Mouse (Mus musculus) liver, embryonic 11.5 days (tissue): ENCODE results near the gene Lrig3. TPM values are rescaled to one million over a fixed set of nuclear protein-coding genes. Genes with fewer than 3 reads are reported as not detected.

Source experiments
- ATAC-seq: fragments of 200-750 bp; cut with Nextera tagmentation; replicated peaks from 2 replicates; pipeline ENCODE4 v1.8.0; 2017; ENCODE audit warnings: moderate number of reproducible peaks, mild to moderate bottlenecking, moderate TSS enrichment, moderate library complexity; ENCODE audit not compliant: low FRiP score
- DNase-seq: peaks from one replicate; pipeline ENCODE4 v3.0.0-alpha.2; 2017; ENCODE audit warnings: low spot score
- H3K27ac ChIP-seq: fragments of 300-500 bp; sonication (generic); 2 replicates; pipeline ENCODE4 v1.5.1; 2014; ENCODE audit warnings: mild to moderate bottlenecking, low read depth, low read length, control low read depth
- H3K27me3 ChIP-seq: fragments of 300-500 bp; sonication (generic); replicated peaks from 2 replicates; pipeline ENCODE4 v1.6.1; 2014; ENCODE audit warnings: low read length, mixed read lengths; ENCODE audit not compliant: control insufficient read depth, insufficient read depth
- H3K36me3 ChIP-seq: fragments of 300-500 bp; sonication (generic); 2 replicates; pipeline ENCODE4 v1.6.1; 2014; ENCODE audit warnings: mild to moderate bottlenecking, low read length, moderate library complexity, mixed read lengths; ENCODE audit not compliant: control insufficient read depth, insufficient read depth
- H3K4me1 ChIP-seq: fragments of 300-500 bp; sonication (generic); replicated peaks from 2 replicates; pipeline ENCODE4 v1.6.1; 2014; ENCODE audit warnings: low read length, mixed read lengths; ENCODE audit not compliant: control insufficient read depth, insufficient read depth
- H3K4me2 ChIP-seq: fragments of 300-500 bp; sonication (generic); 2 replicates; pipeline ENCODE4 v1.6.1; 2014; ENCODE audit warnings: mild to moderate bottlenecking, control low read depth, moderate library complexity
- H3K4me3 ChIP-seq: fragments of 300-500 bp; sonication (generic); 2 replicates; pipeline ENCODE4 v1.5.1; 2014; ENCODE audit warnings: low read depth, low read length, control low read depth
- H3K9ac ChIP-seq: fragments of 300-500 bp; sonication (generic); 2 replicates; pipeline ENCODE4 v1.6.1; 2014; ENCODE audit warnings: low read depth, low read length, control low read depth
- H3K9me3 ChIP-seq: fragments of 300-500 bp; sonication (generic); 2 replicates; pipeline ENCODE4 v1.6.1; 2016; ENCODE audit warnings: low read length, inconsistent platforms, mixed read lengths; ENCODE audit not compliant: control insufficient read depth
- WGBS: fragments of 180-500 bp; shearing (Covaris S2); extraction: QIAGEN DNeasy Blood & Tissue Kit; methylation state at CpG from one replicate; pipeline ENCODE4 v1.1.7; 2014; 5-methylcytosine and 5-hydroxymethylcytosine counted together
- polyA plus RNA-seq: library from polyadenylated mRNA; unstranded; fragments of >200 nt; fragmentation: Nextera tagmentation; extraction: Ambion mirVana; gene quantifications from 2 replicates; pipeline ENCODE4 v1.2.1, GENCODE M21; 2014

The Lrig3 gene
- polyA plus RNA-seq, 1 experiment from 2014 or later, result 3.6 TPM

DNA sequence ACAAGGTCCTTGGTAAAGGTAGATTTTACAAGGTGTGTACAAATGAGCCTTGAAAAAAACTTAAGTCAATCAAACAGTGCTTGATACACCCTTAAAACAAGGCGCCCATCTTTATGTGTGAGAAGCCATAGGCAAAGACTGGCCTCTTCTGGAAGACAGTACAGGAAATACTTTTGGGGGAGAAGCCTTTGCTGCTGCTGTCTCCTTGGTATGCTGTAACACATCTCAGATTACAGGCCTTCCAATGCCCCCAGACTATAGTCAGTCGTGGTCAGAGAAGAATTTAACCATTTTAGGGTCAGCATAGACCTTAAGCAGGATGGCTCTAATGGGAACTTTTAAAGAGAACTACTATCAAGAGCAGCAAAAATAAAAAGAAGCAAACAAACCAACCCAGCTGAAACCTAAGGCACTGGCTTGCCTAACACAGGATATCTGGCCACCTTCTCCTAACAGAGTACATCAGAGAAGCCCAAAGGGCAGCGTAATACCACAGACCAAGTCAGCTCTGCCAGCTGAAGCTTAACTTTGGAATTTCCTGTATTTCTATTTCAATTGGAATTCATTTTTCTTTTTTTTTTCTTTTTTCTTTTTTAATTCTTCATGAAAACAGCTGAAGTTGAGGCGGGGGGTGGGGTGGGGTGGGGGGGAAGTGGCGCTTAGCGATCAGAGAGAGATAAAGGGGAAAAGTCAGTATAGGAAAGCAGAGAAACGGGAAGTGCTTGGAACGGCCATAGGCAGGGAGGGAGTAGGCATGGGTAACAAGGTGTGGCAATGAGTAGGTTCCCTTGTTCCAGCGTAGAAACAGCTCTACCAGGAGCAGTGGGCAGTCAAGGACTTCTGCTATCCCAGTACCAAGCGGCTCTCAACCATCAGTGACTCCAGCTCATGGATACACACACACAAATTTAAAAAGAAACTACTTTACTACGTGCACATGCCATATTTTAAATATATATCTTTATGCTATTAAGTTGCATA, 28.2 kb upstream of the Lrig3 start:
- DNase-seq, result no peak
- no peak overlapping the region for H3K9ac ChIP-seq
- 42% methylated on average over 11 of the region's 11 CpGs for WGBS
- H3K36me3 ChIP-seq, result no peaks in the 10 kb centered on the region
- no peaks in the 10 kb centered on the region for H3K27me3 ChIP-seq
- no peak overlapping the region for H3K4me2 ChIP-seq
- H3K27ac ChIP-seq, result no peak overlapping the region
- no peak overlapping the region for H3K4me3 ChIP-seq
- H3K4me1 ChIP-seq, result no peaks in the 10 kb centered on the region
- ATAC-seq, result no peak
- H3K9me3 ChIP-seq, result no peaks in the 10 kb centered on the region

DNA sequence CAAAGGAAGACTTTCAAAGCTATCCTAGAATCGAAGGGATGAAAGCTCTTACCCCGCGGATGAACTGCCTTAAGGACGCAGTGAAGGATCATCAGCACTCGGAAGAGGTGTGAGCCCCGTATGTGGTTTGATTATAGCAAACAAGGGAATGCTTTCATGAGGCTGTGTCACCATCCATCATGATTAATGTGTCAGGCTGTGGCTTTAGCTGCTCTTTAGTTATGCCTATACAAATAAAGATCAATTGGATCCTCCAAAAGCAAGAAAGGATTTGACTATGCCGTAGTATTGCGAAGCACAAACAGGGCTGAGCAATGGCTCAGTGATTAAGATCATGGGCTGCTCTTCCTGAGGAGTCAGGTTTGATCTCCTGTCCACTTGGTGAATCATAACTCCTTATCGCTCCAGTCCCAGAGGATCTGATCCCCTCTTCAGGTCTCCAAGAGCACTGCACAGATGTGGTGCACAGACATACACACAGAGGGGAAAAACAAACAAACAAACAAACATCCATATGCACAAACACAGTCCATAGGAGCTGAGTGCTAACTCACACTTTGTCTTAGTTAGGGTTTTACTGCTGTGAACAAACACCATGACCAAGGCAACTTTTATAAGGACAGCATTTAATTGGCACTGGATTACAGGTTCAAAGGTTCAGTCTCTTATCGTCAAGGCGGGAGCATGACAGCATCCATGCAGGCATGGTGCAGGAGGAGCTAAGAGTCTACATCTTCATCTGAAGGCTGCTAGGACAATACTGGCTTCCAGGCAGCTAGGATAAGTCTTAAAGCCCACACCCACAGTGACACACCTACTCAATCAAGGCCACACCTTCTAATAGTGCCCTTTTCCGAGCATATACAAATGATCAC, 27.2 kb upstream of the Lrig3 start:
- H3K36me3 ChIP-seq, result no peaks in the 10 kb centered on the region

DNA sequence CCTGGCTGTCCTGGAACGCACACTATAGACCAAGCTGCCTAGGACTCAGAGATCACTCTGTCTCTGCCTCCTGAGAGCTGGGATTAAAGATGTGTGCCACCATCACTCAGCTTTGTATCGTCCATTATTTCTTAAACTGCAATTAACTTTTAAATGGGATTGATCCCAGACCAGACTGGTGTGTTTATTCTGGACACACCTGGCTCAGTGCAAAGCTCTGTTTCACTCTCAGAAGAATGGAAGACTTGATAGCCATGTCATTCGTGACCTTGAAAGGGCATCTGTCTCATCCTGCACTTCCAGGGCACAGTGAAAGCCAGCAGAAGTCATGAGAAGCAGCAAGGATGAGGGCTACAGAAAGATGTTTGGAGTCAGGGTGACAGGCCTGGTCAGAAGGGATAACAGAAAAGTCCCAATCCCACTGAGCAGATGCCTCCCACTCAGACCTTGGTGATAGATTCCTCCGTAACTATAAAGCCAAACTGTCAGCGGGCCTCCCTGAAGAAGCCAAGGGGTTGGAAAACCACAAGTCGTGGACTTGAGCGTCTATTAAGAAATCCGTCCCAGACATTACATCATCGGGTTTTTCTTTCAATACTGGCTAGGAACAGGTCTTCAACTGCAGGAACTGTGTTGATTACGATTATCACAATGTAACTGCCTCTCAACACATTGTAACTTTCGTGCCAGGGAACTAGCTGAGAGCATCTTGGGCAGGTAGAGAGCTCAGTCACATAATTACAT, 25.5 kb upstream of the Lrig3 start:
- Histone ChIP-seq H3K4me2 (no peak overlapping the region), H3K4me3 (no peak overlapping the region), H3K27ac (no peak overlapping the region), H3K4me1 (no peaks in the 10 kb centered on the region), H3K9ac (no peak overlapping the region), H3K9me3 (no peaks in the 10 kb centered on the region), H3K36me3 (no peaks in the 10 kb centered on the region), H3K27me3 (no peaks in the 10 kb centered on the region)
- no peak for DNase-seq
- no peak for ATAC-seq
- WGBS, result 60% methylated on average over 11 of the region's 11 CpGs

More for the DNA sequence above, 27.2 kb upstream of the Lrig3 start:
- WGBS, result 64% methylated on average over 12 of the region's 12 CpGs
- H3K4me2 ChIP-seq, result no peak overlapping the region
- H3K4me1 ChIP-seq, result no peaks in the 10 kb centered on the region
- ATAC-seq (no peak), DNase-seq (no peak)
- H3K27ac ChIP-seq, result no peak overlapping the region
- H3K9ac ChIP-seq, result no peak overlapping the region
- H3K9me3 ChIP-seq, result no peaks in the 10 kb centered on the region
- H3K27me3 ChIP-seq, result no peaks in the 10 kb centered on the region
- H3K4me3 ChIP-seq, result no peak overlapping the region

DNA sequence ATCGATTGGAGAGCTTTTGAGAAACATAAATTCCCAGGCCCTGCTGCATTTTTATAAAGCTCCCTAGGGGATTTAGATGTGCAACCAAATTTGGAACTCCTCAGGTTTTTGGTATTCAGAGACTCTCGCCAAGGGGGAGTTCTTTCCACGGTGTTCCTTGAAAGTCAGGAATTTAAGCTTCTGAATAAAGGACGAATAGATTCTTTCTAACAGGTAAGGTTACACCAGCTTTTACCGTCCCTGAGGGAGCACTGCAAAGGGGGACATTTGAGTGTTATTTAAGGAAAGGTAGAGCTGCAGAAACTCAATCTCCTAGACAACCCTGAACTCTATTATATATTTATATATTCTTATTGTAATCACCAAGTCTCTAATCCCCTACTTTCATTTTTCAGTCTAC, 22.9 kb upstream of the Lrig3 start:
- 55% methylated on average over 5 of the region's 5 CpGs for WGBS

DNA sequence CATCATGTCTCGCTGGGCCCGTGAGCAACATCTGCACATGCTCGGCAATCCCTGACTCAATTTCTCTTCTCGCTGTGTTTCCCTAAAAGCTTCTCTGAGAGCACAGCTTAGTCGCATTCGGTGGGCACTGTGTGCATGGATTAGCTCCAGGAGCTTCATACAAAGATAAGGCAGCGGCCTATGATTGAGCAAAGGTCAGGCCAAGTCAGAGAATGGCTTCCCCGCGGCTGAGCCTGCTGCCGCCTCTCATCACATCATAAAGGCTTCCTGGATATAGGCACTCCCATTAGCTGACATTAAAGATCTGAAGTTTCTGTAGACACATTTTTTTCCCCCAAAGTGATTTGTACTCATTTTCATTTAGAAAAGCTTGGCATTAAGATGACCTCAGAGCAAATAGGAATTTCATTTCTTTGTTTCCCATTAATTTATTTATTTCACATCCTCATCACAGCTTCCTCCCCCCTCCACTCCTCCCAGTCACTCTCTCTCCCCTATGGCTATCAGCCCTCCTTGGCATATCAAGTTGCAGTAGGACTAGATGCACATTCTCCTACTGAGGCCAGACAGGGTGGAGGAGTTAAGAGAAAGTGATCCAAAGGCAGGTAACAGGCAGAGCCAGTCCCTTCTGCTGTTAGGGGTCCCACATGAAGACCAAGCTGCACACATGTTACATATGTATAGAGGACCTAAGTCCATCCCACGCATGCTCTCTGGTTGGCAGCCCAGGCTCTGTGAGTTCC, 21.0 kb upstream of the Lrig3 start:
- Histone ChIP-seq H3K36me3 (no peaks in the 10 kb centered on the region), H3K4me2 (no peak overlapping the region), H3K9me3 (no peaks in the 10 kb centered on the region), H3K27me3 (no peaks in the 10 kb centered on the region), H3K4me3 (no peak overlapping the region), H3K4me1 (no peaks in the 10 kb centered on the region), H3K9ac (no peak overlapping the region), H3K27ac (no peak overlapping the region)
- DNase-seq (no peak), ATAC-seq (no peak)
- WGBS, result 61% methylated on average over 11 of the region's 11 CpGs

More for the DNA sequence above, 22.9 kb upstream of the Lrig3 start:
- H3K9ac ChIP-seq, result no peak overlapping the region
- DNase-seq (no peak), ATAC-seq (no peak)
- H3K4me1 ChIP-seq, result no peaks in the 10 kb centered on the region
- no peaks in the 10 kb centered on the region for H3K27me3 ChIP-seq
- H3K27ac ChIP-seq, result no peak overlapping the region
- H3K4me3 ChIP-seq, result no peak overlapping the region
- H3K36me3 ChIP-seq, result no peaks in the 10 kb centered on the region
- no peak overlapping the region for H3K4me2 ChIP-seq
- H3K9me3 ChIP-seq, result no peaks in the 10 kb centered on the region

DNA sequence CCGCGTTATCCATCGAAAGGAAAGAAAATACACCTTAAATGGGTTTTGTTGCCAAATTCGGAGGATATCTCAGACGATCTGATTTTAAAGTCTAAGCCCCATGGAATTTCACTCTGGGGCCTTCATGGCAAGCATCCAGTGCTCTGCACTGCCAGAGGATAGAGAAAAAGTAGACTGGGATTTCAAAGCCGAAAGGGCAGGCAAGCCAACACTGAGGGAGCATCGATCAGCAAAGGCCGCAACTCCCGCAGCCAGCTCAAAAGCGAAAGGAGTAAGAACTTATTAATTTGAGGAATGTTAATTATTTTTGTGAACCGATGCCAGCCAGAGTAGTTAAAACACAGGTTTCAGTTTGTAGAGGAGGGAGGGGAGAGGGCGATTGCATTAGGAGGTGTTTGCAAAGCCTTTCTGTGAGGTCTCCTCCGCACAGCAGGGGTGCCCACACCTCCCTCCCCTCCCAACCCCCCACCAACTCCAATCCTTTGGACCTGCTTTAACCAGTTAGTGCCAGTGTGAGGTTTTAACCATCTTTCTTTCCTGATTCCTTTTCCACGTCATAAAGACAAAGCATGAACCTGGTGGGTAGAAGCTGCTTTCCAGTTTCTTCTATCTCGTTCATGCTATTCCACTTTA, 17.0 kb upstream of the Lrig3 start:
- no peak for ATAC-seq
- no peak overlapping the region for H3K4me2 ChIP-seq
- H3K4me1 ChIP-seq, result no peaks in the 10 kb centered on the region
- no peak overlapping the region for H3K9ac ChIP-seq
- no peak overlapping the region for H3K27ac ChIP-seq
- WGBS, result 34% methylated on average over 15 of the region's 15 CpGs
- no peak overlapping the region for H3K4me3 ChIP-seq
- no peaks in the 10 kb centered on the region for H3K36me3 ChIP-seq
- no peaks in the 10 kb centered on the region for H3K9me3 ChIP-seq
- no peaks in the 10 kb centered on the region for H3K27me3 ChIP-seq
- no peak for DNase-seq

DNA sequence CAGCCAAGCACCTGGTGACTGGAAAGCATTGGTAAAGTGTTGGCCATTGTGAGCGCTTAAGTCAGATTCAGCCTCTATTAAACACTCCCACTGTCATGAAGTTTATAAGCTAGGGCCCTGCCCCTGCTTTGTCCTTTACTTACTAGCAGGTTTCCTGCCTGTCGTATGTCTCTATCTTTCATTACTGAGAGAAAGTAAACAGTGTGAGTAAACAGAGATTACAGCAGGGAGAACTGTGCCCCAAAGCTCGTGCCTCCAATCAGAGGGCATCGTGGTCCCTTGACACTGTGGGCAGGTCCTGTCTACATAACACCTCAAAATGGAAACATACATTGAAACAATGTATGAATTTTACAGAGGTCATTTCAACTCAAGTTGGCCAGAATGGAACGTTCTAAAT, 14.3 kb upstream of the Lrig3 start:
- Histone ChIP-seq H3K9me3 (no peaks in the 10 kb centered on the region), H3K4me1 (no peaks in the 10 kb centered on the region), H3K9ac (no peak overlapping the region), H3K36me3 (no peaks in the 10 kb centered on the region), H3K4me3 (no peak overlapping the region), H3K4me2 (no peak overlapping the region), H3K27ac (no peak overlapping the region), H3K27me3 (no peaks in the 10 kb centered on the region)
- no peak for ATAC-seq
- WGBS, result 46% methylated on average over 5 of the region's 5 CpGs
- DNase-seq, result no peak
